Mouse (Mus musculus): ENCODE measurements around the gene Pnp.
"Not testable (repeated sequence)": the region's sequence is repeated elsewhere in the genome, so short reads cannot be mapped to it uniquely, and the experiment has no call there.

Gene Pnp

DNA sequence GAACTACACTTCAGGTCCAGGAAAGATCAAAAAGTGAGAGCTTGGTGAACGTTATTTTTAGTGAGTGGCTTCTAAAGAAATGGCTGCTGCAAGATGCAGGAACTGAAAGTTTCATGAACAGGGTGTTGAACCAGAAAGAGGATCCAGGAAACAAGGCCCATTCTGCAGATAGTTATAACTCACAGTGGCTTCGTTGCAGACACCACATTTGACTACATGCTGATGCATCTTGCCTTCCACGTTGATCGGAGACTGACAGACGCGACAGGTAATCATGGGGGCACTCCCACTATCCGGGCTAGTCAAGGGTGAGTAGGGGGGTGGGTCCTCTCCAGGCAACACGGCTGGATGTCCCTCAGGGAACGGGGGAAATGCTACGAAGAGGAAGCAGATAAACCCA lies 931 bp upstream of the Pnp start:
- DNase-seq (ENCODE audit: extremely low read depth, low read depth, low spot score): no peak

DNA sequence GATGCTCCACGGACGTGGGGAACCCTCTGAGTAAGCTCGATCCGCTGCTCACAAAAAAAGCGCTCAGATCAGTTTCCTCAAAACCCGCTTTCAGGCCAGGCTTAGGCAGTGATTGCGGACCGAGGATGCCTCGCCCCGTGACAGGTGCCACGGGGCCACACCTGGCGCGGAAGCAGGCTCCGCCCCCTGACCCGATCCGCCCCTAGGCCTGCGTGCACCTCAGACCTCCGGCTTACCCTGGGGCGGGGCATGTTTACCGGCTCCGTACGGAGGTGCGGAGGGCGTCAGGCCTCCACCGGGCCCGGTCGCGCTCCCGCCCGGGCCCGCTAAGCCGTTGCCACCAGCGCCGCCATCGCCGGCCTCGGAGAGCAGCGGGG lies 517 bp upstream of the Pnp start:
- DNase-seq (ENCODE audit: extremely low read depth, low read depth, low spot score): no peak

DNA sequence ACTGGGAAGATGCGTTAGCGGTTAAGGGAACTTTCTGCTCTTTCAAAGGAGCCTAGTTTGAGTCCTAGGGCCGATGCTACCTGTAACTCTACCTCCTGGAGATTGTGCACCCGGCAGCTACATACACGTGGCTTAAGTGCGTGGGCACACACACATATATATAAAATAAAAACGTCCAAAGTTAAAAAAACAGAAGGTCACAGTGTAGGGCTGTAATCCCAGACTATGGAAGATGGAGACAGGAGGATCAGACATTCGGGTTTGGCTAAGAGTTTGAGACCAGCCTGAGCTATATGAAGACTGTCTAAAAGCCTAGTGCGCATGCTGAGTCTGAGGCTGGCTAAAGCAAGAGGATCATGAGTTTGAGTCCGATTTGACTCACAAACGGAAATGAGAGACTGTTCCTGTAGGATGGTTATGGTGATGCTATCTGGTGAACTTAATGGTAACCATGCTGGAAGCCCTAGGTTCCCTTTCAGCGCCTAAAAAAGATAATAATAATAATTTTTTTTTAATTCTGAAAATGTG lies 675 bp downstream of the Pnp start:
- no peak for DNase-seq (ENCODE audit: extremely low read depth, low read depth, low spot score)

DNA sequence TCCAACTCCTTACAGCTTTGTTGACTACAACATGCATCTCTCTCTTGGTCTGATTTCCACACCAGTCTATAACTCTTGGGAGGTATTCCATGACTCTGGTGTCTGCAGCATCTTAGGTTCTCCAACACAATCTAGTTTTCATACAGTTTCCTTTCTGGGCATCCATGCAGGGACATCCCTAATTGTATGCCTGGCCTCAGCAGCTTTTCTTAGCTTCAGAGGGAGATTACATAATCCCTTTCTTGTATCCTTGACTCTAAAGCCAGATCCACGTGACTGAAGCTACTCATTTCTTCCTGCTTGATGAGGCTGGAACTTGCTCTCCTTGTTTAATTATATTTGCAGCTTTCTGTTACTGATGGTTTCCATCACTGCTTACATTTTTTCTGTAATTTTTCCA lies 5.8 kb downstream of the Pnp start:
- no peak for DNase-seq (ENCODE audit: extremely low read depth, low read depth, low spot score)

DNA sequence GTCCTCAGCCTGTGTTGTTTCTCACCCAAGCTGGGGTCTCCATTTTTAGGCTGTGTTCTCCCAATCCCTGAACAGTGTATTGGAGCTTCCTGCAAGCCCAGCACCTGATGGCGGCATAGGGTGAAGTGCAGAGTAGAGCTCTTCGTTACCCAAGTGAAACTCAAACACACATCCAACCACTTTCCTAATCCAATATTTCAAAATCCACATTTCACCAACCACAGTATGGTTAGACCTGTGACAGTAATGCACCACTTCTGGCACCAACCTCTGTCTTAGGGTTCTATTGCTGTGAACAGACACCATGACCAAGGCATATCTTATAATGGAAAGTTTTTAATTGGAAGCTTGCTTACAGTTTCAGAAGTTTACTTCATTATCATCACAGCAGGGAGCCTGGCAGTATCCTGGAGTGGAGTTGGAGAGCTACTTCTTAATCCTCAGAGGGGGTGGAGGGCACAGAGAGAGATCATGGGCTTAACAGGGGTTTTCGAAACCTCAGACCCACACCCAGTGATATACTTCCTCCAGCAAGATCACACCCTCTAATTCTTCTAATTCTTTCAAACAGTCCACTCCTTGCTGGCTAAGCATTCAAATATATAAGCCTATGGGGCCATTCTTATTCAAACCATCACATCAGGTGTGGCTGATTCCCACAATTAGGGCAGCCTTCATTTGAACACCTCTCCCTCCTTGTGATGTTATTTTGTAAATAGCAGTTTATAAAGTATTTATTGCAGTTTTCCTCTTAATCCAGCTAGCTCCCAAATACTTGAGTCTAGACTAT lies 7.4 kb downstream of the Pnp start:
- no peak for DNase-seq (ENCODE audit: extremely low read depth, low read depth, low spot score)

DNA sequence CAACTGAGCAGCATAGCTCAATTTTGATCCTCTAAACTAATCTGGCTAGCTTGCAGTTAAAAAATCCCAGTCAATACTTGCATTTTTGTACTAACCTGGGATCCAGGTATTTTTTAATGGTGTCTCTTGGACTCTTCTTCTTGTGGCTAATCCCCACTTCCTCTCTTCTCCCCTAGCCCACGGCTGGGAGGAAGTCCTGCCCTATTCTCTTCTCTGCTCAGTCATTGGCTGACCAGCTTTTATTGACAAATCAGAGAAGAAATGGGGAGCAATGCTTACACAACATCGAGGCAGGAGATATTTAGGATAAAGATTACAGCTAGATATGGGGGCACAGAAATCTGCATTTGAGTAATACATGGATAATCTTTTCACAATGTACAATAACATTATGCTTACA lies 8.1 kb downstream of the Pnp start:
- DNase-seq (ENCODE audit: extremely low read depth, low read depth, low spot score): no peak

DNA sequence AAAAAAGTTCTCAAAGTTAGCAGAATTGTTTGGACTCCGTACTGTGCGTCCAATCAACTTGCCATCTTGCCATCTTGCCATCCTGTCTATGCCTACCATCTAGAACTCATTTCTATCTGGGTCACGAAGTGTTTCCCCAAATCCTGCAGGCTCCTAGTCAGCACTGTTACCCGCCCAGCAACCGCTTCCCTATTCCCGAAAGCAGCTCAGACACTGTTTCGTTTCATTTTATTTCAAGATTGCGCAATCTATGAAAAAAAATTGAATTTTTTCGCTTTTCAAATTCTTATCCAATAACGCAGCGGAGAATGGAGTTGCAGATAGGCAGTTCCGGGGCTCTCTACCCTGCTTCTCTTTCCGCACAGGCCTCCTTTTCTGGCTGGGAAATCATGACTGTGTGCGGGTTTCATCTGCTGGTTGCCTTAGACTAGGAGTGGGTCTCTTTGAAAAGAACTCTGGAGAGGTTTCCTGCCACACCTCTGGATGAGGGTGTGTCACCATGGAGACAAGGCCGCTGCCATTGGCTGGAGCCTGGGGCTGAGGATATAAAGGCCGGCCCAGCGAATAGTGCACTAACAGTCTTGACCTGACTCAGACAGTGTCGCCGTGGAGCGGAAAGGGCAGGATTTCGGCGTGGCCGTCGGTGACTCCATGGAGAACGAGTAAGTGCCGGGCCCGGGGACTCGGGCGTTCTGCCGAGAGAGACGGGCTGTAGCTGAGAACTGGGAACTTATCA lies 13.2 kb downstream of the Pnp start, which contains the start of gene Gm49342:
Gene Gm49342 (plus strand): TSS at position 586 of the 736 bp plus-strand sequence.
- no peak for DNase-seq (ENCODE audit: extremely low read depth, low read depth, low spot score)

DNA sequence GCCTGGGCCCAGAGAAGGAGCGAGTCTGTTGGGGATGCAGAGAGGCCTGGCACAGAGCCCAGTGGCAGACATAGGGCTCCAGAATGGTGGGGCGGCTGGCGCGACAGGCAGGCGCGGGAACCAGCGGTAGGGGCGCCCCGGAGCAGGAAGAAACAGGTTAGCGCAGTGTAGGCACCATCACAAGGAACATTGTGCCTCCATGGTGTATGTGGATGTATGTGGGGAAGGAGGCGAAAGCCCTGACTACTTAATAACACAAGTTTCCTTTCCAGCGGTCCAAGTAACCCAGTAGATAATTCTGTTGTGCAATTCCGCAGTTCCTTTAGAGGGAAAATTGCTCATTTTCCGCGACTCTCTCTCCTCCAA lies 13.8 kb downstream of the Pnp start:
- not testable (repeated sequence) for DNase-seq (ENCODE audit: extremely low read depth, low read depth, low spot score)

DNA sequence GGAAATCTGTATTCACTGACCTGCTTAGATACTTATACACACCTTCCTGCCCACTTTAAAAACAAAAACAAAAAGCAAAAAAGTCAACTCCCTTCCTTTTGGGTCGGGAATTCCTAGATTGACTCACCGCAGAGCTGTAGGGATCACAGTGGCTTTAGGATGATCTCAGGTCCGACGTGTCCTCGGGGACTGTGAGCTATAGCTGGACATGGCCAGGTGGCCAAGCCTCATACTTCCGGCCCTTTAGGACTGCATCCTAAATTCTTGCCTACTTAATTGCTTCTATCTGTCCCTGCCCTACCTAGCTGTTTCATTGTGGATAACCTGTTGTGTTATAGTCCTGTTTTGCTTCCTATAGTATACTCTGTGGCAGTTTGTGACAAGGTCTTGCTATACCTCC lies 14.2 kb downstream of the Pnp start:
- DNase-seq (ENCODE audit: extremely low read depth, low read depth, low spot score): not testable (repeated sequence)

DNA sequence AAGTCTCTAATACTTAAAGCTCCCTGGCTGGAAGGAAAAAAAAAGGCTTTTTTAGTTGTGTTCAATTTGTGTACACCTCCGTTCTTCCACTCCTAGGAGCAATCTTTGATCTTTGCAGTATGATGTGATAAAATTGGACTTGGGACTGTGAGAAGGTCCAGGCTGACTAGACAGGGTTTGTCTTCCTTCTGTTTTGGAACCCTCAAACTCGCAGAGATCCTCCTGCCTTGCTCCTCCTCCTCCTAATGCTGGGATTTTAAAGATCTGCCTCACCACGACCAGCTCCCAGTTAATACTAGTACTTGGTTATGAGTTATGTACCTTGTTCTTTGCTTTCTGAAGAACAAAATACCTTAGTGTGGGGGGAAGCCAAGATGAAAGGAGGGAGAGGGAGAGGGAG lies 14.6 kb downstream of the Pnp start:
- DNase-seq (ENCODE audit: extremely low read depth, low read depth, low spot score): not testable (repeated sequence)

DNA sequence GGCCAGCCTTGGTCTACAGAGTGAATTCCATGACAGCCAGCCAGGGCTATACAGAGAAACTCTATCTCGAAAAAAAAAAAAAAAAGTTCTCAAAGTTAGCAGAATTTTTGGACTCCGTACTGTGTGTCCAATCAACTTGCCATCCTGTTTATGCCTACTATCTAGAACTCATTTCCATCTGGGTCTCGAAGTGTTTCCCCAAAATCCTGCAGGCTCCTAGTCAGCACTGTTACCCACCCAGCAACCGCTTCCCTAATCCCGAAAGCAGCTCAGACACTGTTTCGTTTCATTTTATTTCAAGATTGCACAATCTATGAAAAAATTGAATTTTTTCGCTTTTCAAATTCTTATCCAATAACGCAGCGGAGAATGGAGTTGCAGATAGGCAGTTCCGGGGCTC lies 24.6 kb downstream of the Pnp start:
- no peak for DNase-seq (ENCODE audit: extremely low read depth, low read depth, low spot score)

DNA sequence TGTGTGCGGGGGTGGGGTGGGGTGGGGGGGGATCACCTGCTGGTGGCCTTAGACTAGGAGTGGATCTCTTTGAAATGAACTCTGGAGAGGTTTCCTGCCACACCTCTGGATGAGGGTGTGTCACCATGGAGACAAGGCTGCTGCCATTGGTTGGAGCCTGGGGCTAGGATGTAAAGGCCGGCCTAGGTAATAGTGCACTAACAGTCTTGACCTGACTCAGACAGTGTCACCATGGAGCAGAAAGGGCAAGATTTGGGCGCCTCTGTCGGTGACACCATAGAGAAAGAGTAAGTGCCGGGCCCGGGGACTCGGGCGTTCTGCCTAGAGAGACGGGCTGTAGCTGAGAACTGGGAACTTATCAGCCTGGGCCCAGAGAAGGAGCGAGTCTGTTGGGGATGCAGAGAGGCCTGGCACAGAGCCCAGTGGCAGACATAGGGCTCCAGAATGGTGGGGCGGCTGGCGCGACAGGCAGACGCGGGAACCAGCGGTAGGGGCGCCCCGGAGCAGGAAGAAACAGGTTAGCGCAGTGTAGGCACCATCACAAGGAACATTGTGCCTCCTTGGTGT lies 25.1 kb downstream of the Pnp start, which contains the start of gene Pnp2:
Gene Pnp2 (plus strand): TSS at position 51 of the 567 bp plus-strand sequence.
- not testable (repeated sequence) for DNase-seq (ENCODE audit: extremely low read depth, low read depth, low spot score)

DNA sequence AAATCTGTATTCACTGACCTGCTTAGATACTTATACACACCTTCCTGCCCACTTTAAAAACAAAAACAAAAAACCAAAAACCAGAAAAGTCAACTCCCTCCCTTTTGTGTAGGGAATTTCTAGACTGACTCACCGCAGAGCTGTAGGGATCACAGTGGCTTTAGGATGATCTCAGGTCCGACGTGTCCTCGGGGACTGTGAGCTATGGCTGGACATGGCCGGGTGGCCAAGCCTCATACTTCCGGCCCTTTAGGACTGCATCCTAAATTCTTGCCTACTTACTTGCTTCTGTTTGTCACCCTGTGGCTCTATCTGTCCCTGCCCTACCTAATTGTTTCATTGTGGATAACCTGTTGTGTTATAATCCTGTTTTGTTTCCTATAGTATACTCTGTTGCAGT lies 25.8 kb downstream of the Pnp start:
- not testable (repeated sequence) for DNase-seq (ENCODE audit: extremely low read depth, low read depth, low spot score)

DNA sequence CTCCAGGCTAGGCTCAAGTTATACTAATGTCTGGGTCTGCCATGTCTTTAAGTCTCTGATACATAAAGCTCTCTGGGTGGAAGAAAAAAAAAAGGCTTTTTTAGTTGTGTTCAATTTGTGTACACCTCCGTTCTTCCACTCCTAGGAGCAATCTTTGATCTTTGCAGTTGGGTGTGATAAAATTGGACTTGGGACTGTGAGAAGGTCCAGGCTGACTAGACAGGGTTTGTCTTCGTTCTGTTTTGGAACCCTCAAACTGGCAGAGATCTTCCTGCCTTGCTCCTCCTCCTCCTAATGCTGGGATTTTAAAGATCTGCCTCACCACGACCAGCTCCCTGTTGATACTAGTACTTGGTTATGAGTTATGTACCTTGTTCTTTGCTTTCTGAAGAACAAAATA lies 26.3 kb downstream of the Pnp start:
- DNase-seq (ENCODE audit: extremely low read depth, low read depth, low spot score): not testable (repeated sequence)

DNA sequence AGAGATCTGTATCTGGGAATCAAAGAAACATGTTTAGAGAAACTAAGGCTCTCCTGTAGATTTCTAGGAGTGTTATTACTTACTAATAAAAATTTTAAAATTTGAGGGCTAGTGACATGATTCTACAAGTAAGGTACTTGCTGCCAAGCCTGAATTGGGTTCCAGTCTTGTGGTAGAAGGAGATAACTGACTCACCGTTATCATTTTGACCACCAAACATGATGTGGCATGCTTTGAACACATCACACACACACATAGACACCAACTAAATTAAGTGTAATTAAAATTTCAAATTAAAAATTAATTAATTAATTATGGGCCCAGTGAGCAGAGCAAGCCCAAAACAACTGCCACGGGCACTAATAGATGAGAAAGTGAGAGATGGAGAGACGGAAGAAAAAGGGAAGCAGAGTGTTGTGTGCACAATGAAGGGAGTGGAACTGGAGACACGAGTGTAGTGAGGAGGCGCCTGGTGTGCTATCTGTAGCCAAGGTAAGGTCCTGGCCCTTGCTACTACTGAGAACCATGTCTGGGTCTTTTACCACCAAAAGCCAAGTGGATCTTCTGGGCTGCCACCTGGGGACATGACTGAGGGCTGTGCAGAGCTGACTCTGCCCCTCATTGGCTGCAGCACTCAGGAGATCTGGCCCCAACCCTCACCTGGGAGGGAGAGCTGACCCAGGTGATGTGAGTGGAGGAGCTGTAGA lies 27.6 kb downstream of the Pnp start:
- DNase-seq (ENCODE audit: extremely low read depth, low read depth, low spot score): not testable (repeated sequence)

DNA sequence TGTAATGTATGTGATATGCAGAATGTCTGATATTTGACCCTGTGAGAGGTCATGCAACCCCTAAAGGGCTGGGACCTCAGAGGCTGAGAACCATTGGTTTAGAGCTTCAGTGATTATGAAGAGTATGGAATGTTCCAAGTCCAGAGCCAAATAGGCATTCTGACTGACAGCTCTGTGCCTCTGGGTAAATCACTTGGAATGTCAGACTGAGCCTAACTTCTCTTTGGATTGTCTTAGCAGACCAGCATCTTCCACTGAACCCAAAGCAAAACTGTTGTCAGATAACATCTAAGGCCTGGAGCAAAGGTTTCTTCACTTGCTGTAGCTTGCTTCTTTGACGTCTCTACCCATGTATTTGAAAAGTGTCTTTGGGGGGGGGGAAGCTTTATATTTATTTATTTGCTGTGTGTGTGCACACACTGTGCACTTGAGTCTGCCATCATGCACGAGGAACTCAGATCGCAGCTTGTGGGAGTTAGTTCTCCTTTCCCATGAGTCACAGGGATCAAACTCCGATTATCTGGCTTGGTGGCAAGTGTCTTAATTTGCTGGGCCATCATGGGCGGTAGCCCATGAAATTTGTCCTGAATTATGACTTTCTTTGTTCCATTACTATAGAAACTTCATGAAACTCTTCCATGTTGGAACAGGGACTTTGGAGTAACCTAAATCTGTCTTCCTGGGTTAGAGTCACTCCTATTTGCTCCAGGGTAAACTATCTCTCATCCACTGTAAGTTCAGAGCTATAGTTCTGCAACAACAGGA lies 37.5 kb downstream of the Pnp start:
- DNase-seq (ENCODE audit: extremely low read depth, low read depth, low spot score): peak; percentile 91

DNA sequence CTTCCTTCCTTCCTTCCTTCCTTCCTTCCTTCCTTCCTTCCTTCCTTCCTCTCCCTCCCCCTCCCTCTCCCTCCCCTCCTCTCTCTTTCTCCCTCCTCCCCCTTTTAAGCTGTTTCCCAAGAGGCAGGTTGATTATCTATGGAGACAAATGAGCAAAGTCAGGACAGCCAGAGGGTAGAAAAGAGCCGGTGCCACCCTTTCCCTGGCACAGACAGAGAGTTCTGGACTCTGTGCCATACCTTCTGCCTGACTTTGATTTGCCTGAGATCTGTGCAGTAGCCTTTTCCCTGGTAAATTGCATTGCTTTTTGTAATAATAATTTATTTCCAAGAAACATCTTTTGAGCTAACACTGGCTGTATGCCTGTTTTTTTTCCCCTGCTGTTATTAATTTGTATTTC lies 38.2 kb downstream of the Pnp start:
- DNase-seq (ENCODE audit: extremely low read depth, low read depth, low spot score): no peak

DNA sequence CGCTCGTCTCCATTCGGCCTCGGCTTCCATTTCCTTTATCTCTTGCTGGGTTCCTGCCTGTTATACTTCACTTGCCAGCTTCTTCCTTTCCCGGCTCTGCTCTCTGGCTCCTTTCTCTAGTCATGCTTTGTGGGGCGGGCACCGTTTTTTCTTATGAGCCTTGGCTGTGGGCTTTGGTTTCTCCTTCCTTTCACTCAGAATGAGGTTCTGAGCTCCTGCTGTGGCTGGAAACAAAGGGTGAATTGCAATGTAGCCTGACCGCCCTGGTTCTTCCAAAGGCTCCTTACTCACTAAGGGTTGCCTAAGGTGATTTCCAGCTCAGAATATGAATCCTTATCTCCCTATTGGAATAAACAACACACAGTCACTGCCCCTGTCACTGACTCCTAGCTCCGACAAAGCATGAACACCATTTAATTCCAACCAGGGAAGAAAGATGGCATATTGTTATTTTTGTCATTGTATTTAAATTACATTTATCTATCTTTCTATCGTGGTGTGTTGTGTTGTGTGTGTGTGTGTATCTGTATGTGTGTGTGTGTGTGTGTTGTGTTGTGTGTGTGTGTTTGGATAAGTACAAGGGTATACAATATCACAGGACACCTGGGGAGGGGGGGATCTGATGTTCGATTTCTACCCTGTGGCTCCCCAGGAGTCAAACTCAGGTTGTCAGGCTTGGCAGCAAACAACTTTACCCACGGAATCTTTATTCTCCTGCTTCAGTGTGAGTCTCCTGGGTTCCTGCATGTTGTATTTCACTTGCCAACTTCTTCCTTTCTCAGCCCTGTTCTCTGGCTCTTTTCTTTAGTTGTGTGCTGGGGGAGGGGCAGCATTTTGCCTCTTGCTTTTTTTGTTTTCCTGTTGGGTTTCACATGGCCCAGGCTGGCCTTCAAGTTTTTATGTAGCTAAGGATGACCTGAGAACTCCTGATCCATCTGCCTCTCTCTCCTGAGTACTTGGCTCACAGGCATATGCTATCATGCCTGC lies 39.0 kb downstream of the Pnp start:
- no peak for DNase-seq (ENCODE audit: extremely low read depth, low read depth, low spot score)

DNA sequence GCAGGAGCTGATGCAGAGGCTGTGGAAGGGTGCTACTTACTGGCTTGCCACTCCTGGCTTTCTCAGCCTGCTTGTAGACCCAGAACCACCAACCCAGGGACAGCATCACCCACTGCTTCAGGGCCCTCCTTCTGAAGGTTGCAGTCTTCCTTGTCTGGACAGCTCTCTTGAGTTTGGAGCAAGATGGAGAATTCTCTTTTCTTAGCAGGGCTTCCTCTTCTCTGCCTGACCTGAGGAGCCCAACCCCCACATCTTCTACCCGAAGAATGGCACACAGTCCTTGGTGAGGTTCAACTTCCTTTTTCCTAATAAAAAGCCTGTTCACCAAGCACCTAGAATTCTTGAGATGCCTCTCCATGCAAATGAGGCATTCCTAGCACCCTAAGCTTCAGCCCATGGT lies 39.9 kb downstream of the Pnp start:
- DNase-seq (ENCODE audit: extremely low read depth, low read depth, low spot score): no peak
